Comparison of ENCODE assay signal across 8 mouse cellular contexts in genomic region chr15:79504707-79505452, GRCm38 (mm10). TPM values are rescaled to one million over a fixed set of nuclear protein-coding genes. Genes with fewer than 3 reads are reported as not detected.
A peak's percentile ranks its signal among the peaks of the same experiment; 100 is the strongest.
DNase-seq lines count a peak whose midpoint lies in the region; ATAC-seq and TF ChIP-seq lines count a peak whose summit lies in the region.

Gene Kcnj4 (minus strand): TSS chr15:79505241.

- peak within 1 kb of the TSS; percentile 47 for H3K4me3 ChIP-seq in kidney, adult 2 months (ENCODE audit: insufficient read depth, low read depth, low read length)
- peak within 1 kb of the TSS; percentile 56 for H3K4me3 ChIP-seq in brown adipose tissue, adult 24 weeks (ENCODE audit: insufficient read depth, low read depth, low read length)
- H3K4me3 ChIP-seq in hindbrain, embryonic 14.5 days (replicated peaks; ENCODE audit: low read length) = peak within 1 kb of the TSS; percentile 50
- H3K4me3 ChIP-seq in liver, embryonic 16.5 days (ENCODE audit: low read depth, low read length) = peak within 1 kb of the TSS; percentile 49

- no peak for DNase-seq in kidney, adult 2 months
- no peak for DNase-seq in kidney, adult 8-10 months
- no peak for DNase-seq in hindbrain, embryonic 14.5 days (ENCODE audit: low spot score)
- DNase-seq in thymus, postnatal 36 days = no peak
- DNase-seq in frontal cortex, postnatal 25 days (ENCODE audit: low spot score in 2 of 2) = no peak
- DNase-seq in thymus, adult 18-20 months = no peak

- H3K4me2 ChIP-seq in hindbrain, embryonic 14.5 days (replicated peaks) = peak within 1 kb of the TSS; percentile 99
- peak within 1 kb of the TSS; percentile 68 for H3K4me2 ChIP-seq in liver, embryonic 16.5 days (ENCODE audit: low read depth, low read length)

- H3K36me3 ChIP-seq in kidney, adult 2 months (ENCODE audit: control insufficient read depth, insufficient read depth, low read length) = no peaks in the 10 kb centered on the region
- no peaks in the 10 kb centered on the region for H3K36me3 ChIP-seq in hindbrain, embryonic 14.5 days (replicated peaks; ENCODE audit: control insufficient read depth, insufficient read depth)
- H3K36me3 ChIP-seq in liver, embryonic 16.5 days (ENCODE audit: control insufficient read depth, insufficient read depth) = no peaks in the 10 kb centered on the region

- H3K27me3 ChIP-seq in kidney, adult 2 months (replicated peaks; ENCODE audit: control insufficient read depth, insufficient read depth, low read length) = peaks cover 5% of the 10 kb centered on the region; the same call in 1 of the 2 replicates
- peaks cover 81% of the 10 kb centered on the region for H3K27me3 ChIP-seq in hindbrain, embryonic 14.5 days (ENCODE audit: control insufficient read depth, insufficient read depth, low read length)
- H3K27me3 ChIP-seq in liver, embryonic 16.5 days (ENCODE audit: control insufficient read depth, insufficient read depth, low read depth, low read length) = peaks cover 79% of the 10 kb centered on the region

- no peak for ATAC-seq in hindbrain, embryonic 14.5 days (ENCODE audit: low FRiP score)
- no peak for ATAC-seq in liver, embryonic 16.5 days (ENCODE audit: low read depth)

- H3K4me1 ChIP-seq in kidney, adult 2 months (ENCODE audit: control insufficient read depth, insufficient read depth, low read length) = peaks cover 2% of the 10 kb centered on the region; the same call in 1 of the 2 replicates
- H3K4me1 ChIP-seq in brown adipose tissue, adult 24 weeks (ENCODE audit: control insufficient read depth, insufficient read depth, insufficient read length, low read length) = no peaks in the 10 kb centered on the region
- H3K4me1 ChIP-seq in hindbrain, embryonic 14.5 days (replicated peaks; ENCODE audit: control insufficient read depth, insufficient read depth, low read length) = peaks cover 10% of the 10 kb centered on the region; the same call in 1 of the 2 replicates
- no peaks in the 10 kb centered on the region for H3K4me1 ChIP-seq in liver, embryonic 16.5 days (ENCODE audit: control insufficient read depth, low read depth, low read length)

- no peak for TF ChIP-seq CTCF in kidney, adult 2 months (conservative IDR thresholded peaks at IDR 0.05; ENCODE audit: insufficient read depth, insufficient read length, low read depth, low read length)

- H3K27ac ChIP-seq in kidney, adult 2 months (ENCODE audit: insufficient read depth, low read depth, low read length) = no peak within 1 kb of the TSS
- no peak within 1 kb of the TSS for H3K27ac ChIP-seq in brown adipose tissue, adult 24 weeks (replicated peaks; ENCODE audit: low read depth, low read length)
- H3K27ac ChIP-seq in hindbrain, embryonic 14.5 days = no peak within 1 kb of the TSS
- H3K27ac ChIP-seq in liver, embryonic 16.5 days (ENCODE audit: low read length) = no peak within 1 kb of the TSS

- no peaks in the 10 kb centered on the region for H3K9me3 ChIP-seq in hindbrain, embryonic 14.5 days (ENCODE audit: control insufficient read depth, low read length)
- H3K9me3 ChIP-seq in liver, embryonic 16.5 days (replicated peaks; ENCODE audit: control insufficient read depth, low read length) = no peaks in the 10 kb centered on the region

- TF ChIP-seq POLR2A in kidney, adult 2 months (IDR thresholded peaks at IDR 0.05; ENCODE audit: low read depth, low read length) = no peak

- H3K9ac ChIP-seq in hindbrain, embryonic 14.5 days = peak within 1 kb of the TSS; percentile 47
- H3K9ac ChIP-seq in liver, embryonic 16.5 days (ENCODE audit: low read depth, low read length) = no peak within 1 kb of the TSS

- 2% methylated on average over 60 of the region's 60 CpGs for WGBS in kidney, adult 2 months
- 1% methylated on average over 58 of the region's 60 CpGs for WGBS in hindbrain, embryonic 14.5 days
- 2% methylated on average over 60 of the region's 60 CpGs for WGBS in liver, embryonic 16.5 days (ENCODE audit: insufficient replicate concordance)

RNA-seq across cellular contexts. Expression of gene Kcnj4, which starts in this region (rescaled TPM):
- polyA plus RNA-seq in kidney, adult 2 months (2012; rRNA removed) = 0.05 and 0.08 TPM in 2 replicates
- not detected in 2 replicates for polyA plus RNA-seq in brown adipose tissue, adult 24 weeks (2012; ENCODE audit: insufficient read depth, insufficient read length, missing spikeins)
- not detected in 2 replicates for polyA plus RNA-seq in hindbrain, embryonic 14.5 days (2014; fragmentation: Nextera tagmentation; extraction: Ambion mirVana)
- not detected in 2 replicates for polyA plus RNA-seq in liver, embryonic 16.5 days (2015; fragmentation: Nextera tagmentation; extraction: Ambion mirVana)
